Mouse (Mus musculus) spleen, postnatal 0 days (tissue): ENCODE data around the gene Hmces. TPM values are rescaled to one million over a fixed set of nuclear protein-coding genes. Genes with fewer than 3 reads are reported as not detected.

Source experiments
- polyA plus RNA-seq: library from polyadenylated mRNA; unstranded; fragments of >200 nt; fragmentation: Nextera tagmentation; extraction: Ambion mirVana; gene quantifications from 2 replicates; pipeline ENCODE4 v1.2.1, GENCODE M21; 2015

The Hmces gene
- 26.6 and 27.5 TPM in 2 replicates for polyA plus RNA-seq

GRCm38 (mm10) chr6:87913661-87914325 lies at the start of gene Hmces:
Hmces (plus strand) TSS chr6:87913935.

DNA sequence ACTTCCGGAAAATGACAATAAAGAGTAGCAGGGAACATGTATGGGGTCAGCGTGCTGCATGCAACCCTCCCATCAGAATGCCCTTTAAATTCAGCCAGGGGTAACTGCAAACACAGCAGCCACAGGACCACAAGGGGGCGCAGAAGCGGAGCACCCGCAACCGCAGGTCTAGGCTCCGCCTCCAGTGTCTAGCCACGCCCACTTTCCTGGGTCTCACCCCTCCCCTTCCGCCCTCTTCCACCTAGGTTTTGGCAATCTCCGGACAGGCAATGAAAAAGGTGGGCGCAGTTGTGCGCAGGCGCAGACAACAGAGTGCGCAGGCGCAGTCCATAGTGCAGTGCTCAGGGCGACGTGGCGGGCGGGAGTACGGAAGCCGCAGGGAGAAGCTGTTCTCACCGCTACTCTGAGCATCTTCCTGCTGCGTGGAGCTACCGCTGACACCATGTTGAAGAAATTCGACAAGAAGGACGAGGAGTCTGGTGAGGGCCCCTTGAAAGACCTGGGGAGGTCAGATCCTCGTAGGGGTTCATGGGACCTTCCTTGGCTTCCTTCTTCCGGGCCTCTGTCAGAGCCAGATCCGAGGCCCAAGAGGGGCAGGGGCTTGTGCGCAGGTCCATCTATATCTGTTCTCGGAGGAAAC lies 26.0 kb upstream of the Hmces start, which contains the start of gene Copg1:
TSS of gene Copg1 (plus strand) at position 221 of the 640 bp plus-strand sequence.

DNA sequence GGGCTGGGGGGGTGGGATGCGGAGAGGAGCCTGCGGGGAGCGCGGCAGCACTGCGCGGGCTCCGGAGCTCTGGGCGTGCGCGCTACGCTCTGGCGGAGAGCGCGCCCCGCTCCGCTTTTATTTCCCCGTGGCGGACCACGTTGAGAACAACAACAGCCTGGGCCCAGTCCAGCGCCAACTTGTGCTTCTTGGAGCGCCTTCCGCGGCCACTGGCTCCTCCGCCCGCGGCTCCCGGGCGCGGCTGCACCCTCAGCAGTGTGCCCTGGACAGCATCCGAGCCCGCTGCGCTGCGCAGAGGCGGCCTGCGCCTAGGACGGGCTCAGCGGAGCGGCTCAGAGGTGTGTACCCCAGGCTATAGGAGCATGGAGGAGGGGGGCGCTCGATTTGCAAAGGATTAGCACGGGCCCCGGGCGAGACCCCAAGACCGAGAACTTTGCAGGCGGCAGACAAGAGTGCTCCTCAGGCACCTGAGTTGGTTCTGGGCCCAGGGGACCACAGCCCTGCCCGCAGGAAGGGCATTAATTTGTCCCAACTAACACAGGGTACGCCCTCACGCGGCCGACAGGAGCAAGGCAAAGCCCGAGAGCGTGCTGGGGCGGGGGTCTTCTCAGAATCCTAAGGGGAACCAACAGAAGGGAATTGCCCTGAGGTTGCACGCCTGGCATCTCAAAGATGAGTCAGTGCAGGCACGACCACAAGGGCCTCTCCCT lies 68.0 kb downstream of the Hmces start, which contains the start of gene H1fx:
TSS of gene H1fx (minus strand) at position 91 of the 710 bp plus-strand sequence.

Other genes starting within 250 kb of the Hmces start
- gene Aplf, start 241.7 kb upstream of the Hmces start, polyA plus RNA-seq: 17.2 and 18.1 TPM in 2 replicates
- 0.67 and 0.86 TPM in 2 replicates for gene Efcc1, start 183.1 kb upstream of the Hmces start, polyA plus RNA-seq
- 26.3 and 29.7 TPM in 2 replicates for gene Gp9, start 135.9 kb upstream of the Hmces start, polyA plus RNA-seq
- 37.3 and 40.1 TPM in 2 replicates for gene Rab43, start 101.8 kb upstream of the Hmces start, polyA plus RNA-seq
- gene Gm45140, start 78.1 kb upstream of the Hmces start, polyA plus RNA-seq: 2.2 and 2.4 TPM in 2 replicates
- gene Isy1, start 75.1 kb upstream of the Hmces start, polyA plus RNA-seq: 43.4 and 47.8 TPM in 2 replicates
- 611 and 628 TPM in 2 replicates for gene Cnbp, start 62.8 kb upstream of the Hmces start, polyA plus RNA-seq
- gene Copg1, start 26.1 kb upstream of the Hmces start, polyA plus RNA-seq: 42.2 and 43.2 TPM in 2 replicates
- 6.3 and 7.4 TPM in 2 replicates for gene H1fx, start 67.7 kb downstream of the Hmces start, polyA plus RNA-seq
- 104 and 116 TPM in 2 replicates for gene Rab7, start 131.3 kb downstream of the Hmces start, polyA plus RNA-seq
- gene Rpn1, start 170.5 kb downstream of the Hmces start, polyA plus RNA-seq: 125 and 135 TPM in 2 replicates